Mouse (Mus musculus) heart, postnatal 0 days (tissue): ENCODE results near the gene Hoxa3.

Experiments used
- CTCF ChIP-seq: IDR thresholded peaks from 2 replicates; pipeline ENCODE4 v1.5.1; 2016; ENCODE audit warnings: antibody characterized with exemption, control low read depth, low read depth
- EP300 ChIP-seq: IDR thresholded peaks from 2 replicates; pipeline ENCODE4 v1.6.1; 2016; ENCODE audit warnings: antibody characterized with exemption, low read depth

DNA sequence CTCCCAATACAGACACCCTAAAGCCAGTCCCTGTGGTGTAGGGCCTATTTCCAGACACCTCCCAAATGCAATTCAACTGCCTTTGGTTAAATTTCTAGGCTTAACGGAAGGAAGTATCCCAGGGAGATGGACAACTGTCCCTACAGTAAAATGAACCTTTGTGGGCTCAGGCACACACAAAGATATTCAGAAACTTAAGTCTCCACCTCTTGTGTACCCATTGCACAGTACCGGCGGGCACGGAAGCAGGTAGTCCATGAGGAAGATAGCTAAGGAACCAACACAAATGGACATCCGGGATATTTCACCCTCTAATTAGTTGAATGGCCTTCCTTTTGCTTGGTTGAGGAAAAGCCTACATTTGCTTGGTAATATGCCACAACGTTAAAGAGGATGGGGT lies 36.7 kb downstream of the Hoxa3 start:
- TF ChIP-seq CTCF (no peak), EP300 (no peak)
